Mouse (Mus musculus) right cerebral cortex, adult 18-20 months (tissue): ENCODE results near the gene Gm49380.

Experiments used
- DNase-seq: peaks from one replicate; pipeline ENCODE4 v3.0.0; 2022; ENCODE audit warnings: mixed read lengths

Gene Gm49380

GRCm38 (mm10) chr9:44113105-44113789 is at the start of gene Gm49380, which contains the start of gene Rnf26:
Gene Gm49380, minus strand, starts transcription at chr9:44113500.
Gene Rnf26, minus strand, starts transcription at chr9:44113517.
- peak; percentile 97 for DNase-seq

GRCm38 (mm10) chr9:44159886-44160285 is 46.6 kb upstream of the Gm49380 start:
- DNase-seq = no peak

- DNase-seq = no peak
These were observed 34.0 kb upstream of the Gm49380 start for GRCm38 (mm10) chr9:44147290-44147689.

GRCm38 (mm10) chr9:44144718-44145060 is 31.4 kb upstream of the Gm49380 start:
- DNase-seq = no peak

- DNase-seq = no peak
These were observed 30.9 kb upstream of the Gm49380 start for GRCm38 (mm10) chr9:44144023-44144717.

- no peak for DNase-seq
These were observed 30.1 kb upstream of the Gm49380 start for GRCm38 (mm10) chr9:44143421-44143820.

GRCm38 (mm10) chr9:44141951-44142350 is 28.7 kb upstream of the Gm49380 start:
- no peak for DNase-seq

- no peak for DNase-seq
These were observed 24.5 kb upstream of the Gm49380 start for GRCm38 (mm10) chr9:44137846-44138245.

GRCm38 (mm10) chr9:44135731-44136411 is 22.6 kb upstream of the Gm49380 start:
- DNase-seq = no peak

GRCm38 (mm10) chr9:44134851-44135730 is 21.8 kb upstream of the Gm49380 start:
- no peak for DNase-seq

GRCm38 (mm10) chr9:44134101-44134850 is 21.0 kb upstream of the Gm49380 start, which contains the start of gene Mcam:
Gene Mcam, plus strand, starts transcription at chr9:44134469.
- DNase-seq = no peak

- DNase-seq = no peak
These were observed 20.0 kb upstream of the Gm49380 start for GRCm38 (mm10) chr9:44133287-44133686.

- no peak for DNase-seq
These were observed 18.9 kb upstream of the Gm49380 start for GRCm38 (mm10) chr9:44132200-44132599.

GRCm38 (mm10) chr9:44131276-44131590 is 17.9 kb upstream of the Gm49380 start:
- no peak for DNase-seq

- no peak for DNase-seq
These were observed 17.4 kb upstream of the Gm49380 start for GRCm38 (mm10) chr9:44130581-44131275.

GRCm38 (mm10) chr9:44130034-44130433 is 16.7 kb upstream of the Gm49380 start:
- DNase-seq = no peak

- no peak for DNase-seq
These were observed 16.3 kb upstream of the Gm49380 start for GRCm38 (mm10) chr9:44129633-44130032.

GRCm38 (mm10) chr9:44127351-44127801 is 14.1 kb upstream of the Gm49380 start:
- no peak for DNase-seq

- no peak for DNase-seq
These were observed 13.4 kb upstream of the Gm49380 start for GRCm38 (mm10) chr9:44126746-44127145.

- peak; percentile 82 for DNase-seq
These were observed 12.5 kb upstream of the Gm49380 start for GRCm38 (mm10) chr9:44125546-44126428.
